In genomic region chr11:33951684-33952625, GRCm38 (mm10) we compare ENCODE assay signal across 27 mouse cellular contexts. TPM values are rescaled to one million over a fixed set of nuclear protein-coding genes. Genes with fewer than 3 reads are reported as not detected.
DNase-seq lines count a peak whose midpoint lies in the region; ATAC-seq and TF ChIP-seq lines count a peak whose summit lies in the region.
"Had no signal": no experiment of that assay in that cellular context is flagged by ENCODE, and none has a peak within 500 bp of the region (broad histone marks: within the 10 kb centered on the region; RNA-seq: fewer than 3 reads in every experiment).

No protein-coding gene starts in this region.

- H3K27ac ChIP-seq in intestine, embryonic 14.5 days (ENCODE audit: low read depth) = no peak overlapping the region
- no peak overlapping the region for H3K27ac ChIP-seq in intestine, postnatal 0 days (ENCODE audit: low read depth, low read length)
- H3K27ac ChIP-seq in lung, embryonic 16.5 days (ENCODE audit: low read length) = peak overlapping the region; percentile 50
- H3K27ac ChIP-seq in intestine, embryonic 16.5 days (ENCODE audit: low read length) = no peak overlapping the region
- H3K27ac ChIP-seq in stomach, postnatal 0 days (replicated peaks) = no peak overlapping the region
- H3K27ac ChIP-seq: forebrain, embryonic 13.5 days; hindbrain, embryonic 10.5 days; liver, embryonic 14.5 days; midbrain, embryonic 15.5 days; neural tube, embryonic 12.5 days had no signal

- no peak for TF ChIP-seq EP300 in stomach, postnatal 0 days (optimal IDR thresholded peaks at IDR 0.05)

- H3K9me3 ChIP-seq in intestine, embryonic 14.5 days (ENCODE audit: control insufficient read depth, low read length) = no peaks in the 10 kb centered on the region
- no peaks in the 10 kb centered on the region for H3K9me3 ChIP-seq in intestine, postnatal 0 days (ENCODE audit: control insufficient read depth)
- H3K9me3 ChIP-seq in lung, embryonic 16.5 days (ENCODE audit: control insufficient read depth, low read length) = no peaks in the 10 kb centered on the region
- H3K9me3 ChIP-seq in intestine, embryonic 16.5 days (ENCODE audit: control insufficient read depth, low read length) = no peaks in the 10 kb centered on the region
- H3K9me3 ChIP-seq in stomach, postnatal 0 days (ENCODE audit: control insufficient read depth, low read length) = no peaks in the 10 kb centered on the region
- H3K9me3 ChIP-seq: forebrain, embryonic 13.5 days; hindbrain, embryonic 10.5 days; midbrain, embryonic 15.5 days; neural tube, embryonic 12.5 days had no signal

- DNase-seq in intestine, embryonic 14.5 days (ENCODE audit: low spot score) = no peak
- no peak for DNase-seq in lung, postnatal 4 days
- peak; percentile 10 for DNase-seq in naive thymus-derived CD4-positive, alpha-beta T cell, adult 2 months (ENCODE audit: low read depth)
- no peak for DNase-seq in stomach, postnatal 0 days (ENCODE audit: low spot score)
- DNase-seq in c-Kit-positive CD71-positive TER-119-positive erythroid progenitor cells, embryonic 14.5 days (ENCODE audit: low spot score) = no peak
- DNase-seq: adrenal gland, postnatal 14 days; cerebellum, adult 11-12 months; cerebellum, adult 9-11 months; gastrocnemius, postnatal 14 days; heart, postnatal 14 days; kidney, adult 11 months; kidney, postnatal 36 days; liver; right cerebral cortex, adult 18-20 months; right cerebral cortex, postnatal 4 days had no signal

- no peak overlapping the region for H3K4me3 ChIP-seq in intestine, embryonic 14.5 days (ENCODE audit: low read depth, low read length)
- no peak overlapping the region for H3K4me3 ChIP-seq in intestine, postnatal 0 days (ENCODE audit: low read depth, low read length)
- no peak overlapping the region for H3K4me3 ChIP-seq in lung, embryonic 16.5 days (ENCODE audit: low read length)
- H3K4me3 ChIP-seq in intestine, embryonic 16.5 days (ENCODE audit: low read length) = no peak overlapping the region
- H3K4me3 ChIP-seq in stomach, postnatal 0 days (ENCODE audit: low read depth, low read length) = no peak overlapping the region
- H3K4me3 ChIP-seq: erythroblast, embryonic 14.5 days; forebrain, embryonic 13.5 days; hindbrain, embryonic 10.5 days; midbrain, embryonic 15.5 days; neural tube, embryonic 12.5 days had no signal

- peaks cover 3% of the 10 kb centered on the region; the same call in 1 of the 2 replicates for H3K4me1 ChIP-seq in intestine, embryonic 14.5 days (replicated peaks; ENCODE audit: control insufficient read depth, insufficient read depth, low read length)
- no peaks in the 10 kb centered on the region for H3K4me1 ChIP-seq in intestine, postnatal 0 days (replicated peaks; ENCODE audit: control insufficient read depth, insufficient read depth, low read length)
- peaks cover 4% of the 10 kb centered on the region for H3K4me1 ChIP-seq in lung, embryonic 16.5 days (replicated peaks; ENCODE audit: control insufficient read depth, insufficient read depth, low read length)
- H3K4me1 ChIP-seq in intestine, embryonic 16.5 days (ENCODE audit: control insufficient read depth, insufficient read depth, low read length) = peaks cover 8% of the 10 kb centered on the region; the same call in 1 of the 2 replicates
- H3K4me1 ChIP-seq in stomach, postnatal 0 days (replicated peaks; ENCODE audit: control insufficient read depth, insufficient read depth) = no peaks in the 10 kb centered on the region
- H3K4me1 ChIP-seq: midbrain, embryonic 15.5 days; neural tube, embryonic 12.5 days had no signal

- 75% methylated on average over 8 of the region's 8 CpGs for WGBS in intestine, embryonic 14.5 days
- 69% methylated on average over 8 of the region's 8 CpGs for WGBS in intestine, postnatal 0 days
- WGBS in lung, embryonic 16.5 days = 56% methylated on average over 8 of the region's 8 CpGs
- WGBS in intestine, embryonic 16.5 days = 71% methylated on average over 8 of the region's 8 CpGs
- WGBS in stomach, postnatal 0 days = 73% methylated on average over 8 of the region's 8 CpGs

- peak; percentile 26; the same call in 1 of the 2 replicates for ATAC-seq in intestine, embryonic 14.5 days (replicated peaks; ENCODE audit: low FRiP score, low TSS enrichment, low read depth)
- no peak for ATAC-seq in intestine, postnatal 0 days
- peak; percentile 90 for ATAC-seq in lung, embryonic 16.5 days (ENCODE audit: low read depth)
- peak; percentile 54 for ATAC-seq in intestine, embryonic 16.5 days
- ATAC-seq in stomach, postnatal 0 days (ENCODE audit: low FRiP score, low TSS enrichment) = no peak
- ATAC-seq: hindbrain, embryonic 16.5 days; midbrain, embryonic 15.5 days; Patski had no signal

- H3K27me3 ChIP-seq in intestine, embryonic 14.5 days (replicated peaks; ENCODE audit: control insufficient read depth, insufficient read depth, low read length) = no peaks in the 10 kb centered on the region
- H3K27me3 ChIP-seq in intestine, postnatal 0 days (replicated peaks; ENCODE audit: control insufficient read depth, insufficient read depth, low read length) = no peaks in the 10 kb centered on the region
- H3K27me3 ChIP-seq in lung, embryonic 16.5 days (ENCODE audit: control insufficient read depth, insufficient read depth, low read depth, low read length) = no peaks in the 10 kb centered on the region
- H3K27me3 ChIP-seq in intestine, embryonic 16.5 days (replicated peaks; ENCODE audit: control insufficient read depth, insufficient read depth, low read length) = no peaks in the 10 kb centered on the region
- H3K27me3 ChIP-seq in stomach, postnatal 0 days (ENCODE audit: control insufficient read depth, insufficient read depth, low read length) = no peaks in the 10 kb centered on the region
- H3K27me3 ChIP-seq: forebrain, embryonic 13.5 days; midbrain, embryonic 15.5 days; neural tube, embryonic 12.5 days had no signal

- H3K4me2 ChIP-seq in intestine, embryonic 14.5 days (ENCODE audit: low read length) = no peak overlapping the region
- no peak overlapping the region for H3K4me2 ChIP-seq in intestine, postnatal 0 days (replicated peaks; ENCODE audit: low read depth)
- H3K4me2 ChIP-seq in lung, embryonic 16.5 days (ENCODE audit: low read depth, low read length) = no peak overlapping the region
- no peak overlapping the region for H3K4me2 ChIP-seq in intestine, embryonic 16.5 days (ENCODE audit: low read depth, low read length)
- H3K4me2 ChIP-seq in stomach, postnatal 0 days (replicated peaks; ENCODE audit: low read depth) = no peak overlapping the region
- H3K4me2 ChIP-seq: forebrain, embryonic 13.5 days; midbrain, embryonic 15.5 days; neural tube, embryonic 12.5 days had no signal

- no peaks in the 10 kb centered on the region for H3K36me3 ChIP-seq in intestine, embryonic 14.5 days (ENCODE audit: control insufficient read depth, insufficient read depth, low read length)
- H3K36me3 ChIP-seq in intestine, postnatal 0 days (ENCODE audit: control insufficient read depth, insufficient read depth) = no peaks in the 10 kb centered on the region
- H3K36me3 ChIP-seq in lung, embryonic 16.5 days (ENCODE audit: control insufficient read depth, insufficient read depth, low read length) = no peaks in the 10 kb centered on the region
- H3K36me3 ChIP-seq in intestine, embryonic 16.5 days (ENCODE audit: control insufficient read depth, insufficient read depth, low read length) = no peaks in the 10 kb centered on the region
- no peaks in the 10 kb centered on the region for H3K36me3 ChIP-seq in stomach, postnatal 0 days (ENCODE audit: control insufficient read depth, insufficient read depth, low read length)
- H3K36me3 ChIP-seq: hindbrain, embryonic 10.5 days; midbrain, embryonic 15.5 days; neural tube, embryonic 12.5 days had no signal

- H3K9ac ChIP-seq in intestine, embryonic 14.5 days (ENCODE audit: low read length) = no peak overlapping the region
- no peak overlapping the region for H3K9ac ChIP-seq in intestine, postnatal 0 days (ENCODE audit: low read depth, low read length)
- no peak overlapping the region for H3K9ac ChIP-seq in lung, embryonic 16.5 days (ENCODE audit: low read length)
- H3K9ac ChIP-seq in intestine, embryonic 16.5 days (ENCODE audit: low read depth, low read length) = no peak overlapping the region
- no peak overlapping the region for H3K9ac ChIP-seq in stomach, postnatal 0 days (ENCODE audit: low read length)
- H3K9ac ChIP-seq: forebrain, embryonic 13.5 days; liver, embryonic 14.5 days; midbrain, embryonic 15.5 days; neural tube, embryonic 12.5 days had no signal

- TF ChIP-seq CTCF in intestine, postnatal 0 days (IDR thresholded peaks at IDR 0.05; ENCODE audit: low read depth) = no peak
- TF ChIP-seq CTCF in stomach, postnatal 0 days (IDR thresholded peaks at IDR 0.05; ENCODE audit: low read depth) = no peak

RNA-seq across cellular contexts. Expression of gene Kcnmb1, which starts 10.9 kb away (rescaled TPM):
- 2.0 and 2.5 TPM in 2 replicates for polyA plus RNA-seq in intestine, embryonic 14.5 days (2014; fragmentation: Nextera tagmentation; extraction: Ambion mirVana)
- polyA plus RNA-seq in intestine, postnatal 0 days (2015; fragmentation: Nextera tagmentation; extraction: Ambion mirVana) = 1.8 and 1.9 TPM in 2 replicates
- 1.3 and 1.5 TPM in 2 replicates for polyA plus RNA-seq in lung, embryonic 16.5 days (2015; fragmentation: Nextera tagmentation; extraction: Ambion mirVana)
- polyA plus RNA-seq in intestine, embryonic 16.5 days (2015; fragmentation: Nextera tagmentation; extraction: Ambion mirVana) = 1.9 and 2.1 TPM in 2 replicates
- 2.8 and 3.3 TPM in 2 replicates for polyA plus RNA-seq in stomach, postnatal 0 days (2015; fragmentation: Nextera tagmentation; extraction: Ambion mirVana)
- polyA plus RNA-seq: erythroblast, embryonic 14.5 days; Patski had no signal

RNA-seq across cellular contexts. Expression of gene Kcnip1, which starts 41.0 kb away (rescaled TPM):
- polyA plus RNA-seq in intestine, embryonic 14.5 days (2014; fragmentation: Nextera tagmentation; extraction: Ambion mirVana) = 13.1 and 17.7 TPM in 2 replicates
- polyA plus RNA-seq in intestine, postnatal 0 days (2015; fragmentation: Nextera tagmentation; extraction: Ambion mirVana) = 1.9 and 2.5 TPM in 2 replicates
- 0.68 and 0.75 TPM in 2 replicates for polyA plus RNA-seq in lung, embryonic 16.5 days (2015; fragmentation: Nextera tagmentation; extraction: Ambion mirVana)
- 6.6 and 8.9 TPM in 2 replicates for polyA plus RNA-seq in intestine, embryonic 16.5 days (2015; fragmentation: Nextera tagmentation; extraction: Ambion mirVana)
- 3.9 and 5.1 TPM in 2 replicates for polyA plus RNA-seq in stomach, postnatal 0 days (2015; fragmentation: Nextera tagmentation; extraction: Ambion mirVana)
- polyA plus RNA-seq: erythroblast, embryonic 14.5 days; Patski; spleen, adult 2 months had no signal

Comparison
In these comparisons a context has a peak if more than half of its experiments do, and no peak if none do; other contexts are left out.
1. ATAC-seq: peak in intestine, embryonic 14.5 days (single experiment), lung, embryonic 16.5 days (single experiment) and intestine, embryonic 16.5 days (single experiment); none in intestine, postnatal 0 days (single experiment) and stomach, postnatal 0 days (single experiment).